Mouse (Mus musculus) myocyte (in vitro differentiated cells): Measurements from ENCODE around the gene Pced1b.

ENCODE experiments used
- E2F4 ChIP-seq: IDR thresholded peaks from one replicate; pipeline ENCODE4 v1.6.1; 2011; ENCODE audit warnings: mild to moderate bottlenecking, control low read depth, moderate library complexity; ENCODE audit not compliant: insufficient read depth
- MAX ChIP-seq: IDR thresholded peaks from one replicate; pipeline ENCODE4 v1.6.1; 2011; ENCODE audit warnings: low read depth, mild to moderate bottlenecking, control low read depth
- MYOG ChIP-seq, 3 experiments: IDR thresholded peaks; one replicate each; pipeline ENCODE4 v1.6.1; 2011; ENCODE audit warnings: control low read depth in 2 of 3, low read depth in 2 of 3, mild to moderate bottlenecking in 2 of 3; ENCODE audit not compliant: insufficient read length in 2 of 3, control insufficient read depth in 1 of 3, insufficient read depth in 1 of 3
- POLR2A ChIP-seq: IDR thresholded peaks from one replicate; pipeline ENCODE4 v1.6.1; 2011; ENCODE audit warnings: low read depth, mild to moderate bottlenecking, control low read depth, moderate library complexity; ENCODE audit not compliant: insufficient read length
- POLR2AphosphoS2 ChIP-seq: IDR thresholded peaks from one replicate; pipeline ENCODE4 v1.6.1; 2011; ENCODE audit warnings: low read depth, control low read depth; ENCODE audit not compliant: insufficient read length
- REST ChIP-seq: IDR thresholded peaks from one replicate; pipeline ENCODE4 v1.6.1; 2011; ENCODE audit warnings: mild to moderate bottlenecking, control low read depth, moderate library complexity; ENCODE audit not compliant: insufficient read depth, insufficient read length
- TCF12 ChIP-seq: IDR thresholded peaks from one replicate; pipeline ENCODE4 v1.6.1; 2011; ENCODE audit warnings: mild to moderate bottlenecking, control low read depth; ENCODE audit not compliant: poor library complexity, insufficient read depth, severe bottlenecking
- TCF3 ChIP-seq: IDR thresholded peaks from one replicate; pipeline ENCODE4 v1.6.1; 2011; ENCODE audit warnings: low read depth, control low read depth; ENCODE audit not compliant: insufficient read length
- USF1 ChIP-seq: IDR thresholded peaks from one replicate; pipeline ENCODE4 v1.6.1; 2011; ENCODE audit warnings: low read depth, mild to moderate bottlenecking, control low read depth, moderate library complexity

DNA sequence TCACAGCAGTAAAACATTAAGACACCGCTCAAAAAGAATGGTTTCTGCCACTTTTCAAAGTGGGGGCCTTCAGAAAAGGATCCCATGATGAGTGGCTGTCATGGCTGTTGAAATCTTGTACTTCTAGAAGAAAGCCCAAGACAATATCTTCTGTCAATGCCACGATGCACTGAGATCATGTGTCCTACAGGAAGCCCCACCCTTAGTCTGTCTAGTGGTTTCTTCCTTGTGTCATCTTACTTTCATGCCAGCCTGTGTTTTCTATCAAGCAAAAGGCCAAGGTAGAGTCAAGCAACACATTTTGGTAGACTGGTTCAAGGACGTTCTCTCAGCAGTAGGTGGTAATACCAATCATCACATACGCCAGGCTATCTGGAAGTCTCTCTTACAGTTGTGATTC lies 142.7 kb downstream of the Pced1b start:
- TF ChIP-seq POLR2A (no peak), USF1 (no peak), POLR2AphosphoS2 (no peak), E2F4 (no peak), REST (no peak), MAX (no peak), TCF12 (no peak), MYOG (IDR thresholded peaks at IDR 0.05; ENCODE audit: control insufficient read depth in 1 of 3, insufficient read depth in 1 of 3, insufficient read length in 2 of 3, low read depth in 2 of 3) (no peak), TCF3 (no peak)
